Mouse (Mus musculus) thymus, postnatal 14 days (tissue): ENCODE data around the gene Trim28.
"Not testable (repeated sequence)": the region's sequence is repeated elsewhere in the genome, so short reads cannot be mapped to it uniquely, and the experiment has no call there.

Experiments
- DNase-seq: peaks from one replicate; pipeline ENCODE4 v3.0.0; 2021

The Trim28 gene

DNA sequence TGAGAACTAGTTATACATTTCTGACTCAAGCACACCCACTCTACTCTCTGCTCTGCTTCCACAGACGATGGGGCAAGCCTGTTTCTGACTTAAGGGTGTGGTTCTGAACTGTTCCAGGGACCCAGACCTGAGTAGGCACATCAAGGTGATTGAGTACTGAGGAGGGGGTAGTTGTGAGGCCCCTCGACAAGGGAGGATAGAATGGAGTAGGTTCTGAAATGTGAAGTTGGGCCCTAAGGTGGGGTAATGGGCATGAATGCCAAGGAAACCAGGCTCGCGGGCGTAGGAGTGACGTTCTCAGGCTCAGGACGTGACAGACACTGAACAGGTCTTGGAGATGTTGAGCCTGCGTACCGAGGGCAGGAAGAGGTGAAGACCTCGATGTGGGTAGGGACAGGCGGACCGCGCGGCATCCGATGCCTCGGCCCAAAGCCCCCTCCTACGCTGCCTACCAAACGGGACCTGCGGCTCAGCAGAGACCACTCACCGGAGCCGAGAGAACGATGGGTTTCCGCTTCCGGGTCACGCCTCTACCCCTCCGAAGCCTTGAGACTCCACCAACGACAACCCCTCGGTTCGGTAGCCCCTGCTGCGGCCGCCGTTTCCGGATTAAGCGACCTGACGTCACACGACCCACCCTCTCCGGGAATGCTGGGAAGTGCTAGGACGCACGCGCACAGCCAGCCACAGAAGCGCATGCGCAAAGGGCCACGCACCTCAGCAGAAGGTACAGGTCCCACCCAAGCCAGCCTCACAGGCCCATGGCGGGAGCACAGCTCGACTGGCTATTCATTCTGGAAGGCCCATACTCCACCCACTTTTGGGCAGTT is 35.4 kb downstream of the Trim28 start, which contains the start of gene Chmp2a:
TSS of gene Chmp2a (minus strand) at position 660 of the 830 bp plus-strand sequence.
- DNase-seq: peak; percentile 98

- peak; percentile 48 for DNase-seq
Measured at GRCm38 (mm10) chr7:13035211-13035855, 36.4 kb downstream of the Trim28 start.

GRCm38 (mm10) chr7:13036806-13037205 is 37.9 kb downstream of the Trim28 start:
- DNase-seq: no peak

DNA sequence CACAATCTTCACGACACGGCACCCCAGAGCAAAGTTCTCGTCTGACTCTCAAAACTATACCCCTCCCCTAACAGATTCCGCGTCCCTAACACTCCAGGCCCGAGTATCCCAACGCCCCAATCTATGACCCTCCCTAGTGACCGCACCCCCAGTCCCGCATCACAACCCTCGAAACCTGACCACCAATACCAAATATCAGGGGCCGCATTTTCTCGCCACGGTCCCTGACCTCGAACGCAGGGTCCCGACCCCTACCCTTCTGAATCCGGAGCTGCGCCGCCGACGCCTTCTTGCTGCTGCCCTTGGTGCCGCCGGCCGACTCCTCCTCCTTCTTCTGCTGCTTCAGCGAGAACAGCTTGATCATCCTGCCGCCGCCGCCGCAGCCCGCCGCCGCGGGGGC is 38.5 kb downstream of the Trim28 start:
- DNase-seq: no peak

GRCm38 (mm10) chr7:13037901-13038555 is 39.1 kb downstream of the Trim28 start, which contains the start of gene Ube2m:
Gene Ube2m (minus strand): TSS chr7:13038275.
- peak; percentile 100 for DNase-seq

GRCm38 (mm10) chr7:13038621-13039169 is 39.8 kb downstream of the Trim28 start:
- no peak for DNase-seq

GRCm38 (mm10) chr7:13039181-13039580 is 40.3 kb downstream of the Trim28 start:
- DNase-seq: no peak

DNA sequence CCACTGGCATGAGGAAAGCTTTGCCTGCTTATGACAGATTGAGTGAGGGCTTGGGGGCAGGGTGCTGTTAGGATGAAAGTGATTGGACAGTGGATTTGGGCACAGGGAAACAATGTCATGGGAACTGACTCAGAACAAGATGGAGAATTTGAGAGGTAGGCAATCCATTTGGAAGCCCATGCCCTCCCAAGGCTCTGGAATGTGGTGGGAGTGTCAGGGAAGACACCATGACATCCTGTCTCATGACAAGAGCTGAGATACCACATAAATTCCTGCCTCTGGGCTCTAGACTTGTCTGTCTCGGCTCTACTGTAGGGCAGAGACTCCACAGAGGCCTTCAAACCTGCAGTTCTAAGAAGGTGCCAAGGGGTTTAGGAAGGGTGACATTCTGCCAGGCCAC is 42.3 kb downstream of the Trim28 start:
- DNase-seq: no peak

DNA sequence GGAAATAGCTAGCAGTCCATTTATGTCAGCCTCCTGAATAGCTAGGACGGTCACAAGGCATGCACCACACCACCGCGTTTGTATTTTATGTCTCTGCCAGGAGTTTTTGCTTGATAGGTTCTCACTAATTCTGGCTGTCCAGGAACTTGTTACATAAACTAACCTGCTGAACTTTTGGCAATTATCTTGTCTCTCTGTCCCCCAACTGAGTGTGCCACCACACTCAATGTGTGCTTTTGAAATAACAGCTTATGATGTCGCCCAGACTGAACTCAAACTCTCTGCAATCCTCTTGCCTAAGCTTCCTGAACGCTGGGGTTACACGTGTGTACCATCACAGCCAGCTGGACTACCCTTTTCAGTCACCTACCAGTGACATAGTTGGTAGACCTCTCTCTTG is 43.6 kb downstream of the Trim28 start:
- no peak for DNase-seq

DNA sequence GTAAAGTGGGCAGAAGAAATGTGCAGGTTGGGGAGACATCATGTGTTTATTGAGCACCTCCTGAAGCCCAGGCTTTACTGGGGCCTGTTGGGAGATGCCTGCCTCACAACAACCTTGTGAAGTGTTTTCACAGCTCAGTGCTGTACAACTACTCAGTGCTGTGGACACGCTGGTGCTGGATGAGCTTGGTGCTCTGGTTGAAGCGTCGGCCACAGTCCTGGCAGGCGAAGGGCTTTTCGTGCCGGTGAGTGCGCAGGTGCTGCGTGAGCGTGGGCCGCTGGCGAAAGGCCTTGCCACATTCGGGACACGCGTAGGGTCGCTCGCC is 44.2 kb downstream of the Trim28 start:
- DNase-seq: no peak

- DNase-seq: no peak
Measured at GRCm38 (mm10) chr7:13043445-13044253, 44.7 kb downstream of the Trim28 start.

GRCm38 (mm10) chr7:13044254-13044625 is 45.3 kb downstream of the Trim28 start:
- no peak for DNase-seq

DNA sequence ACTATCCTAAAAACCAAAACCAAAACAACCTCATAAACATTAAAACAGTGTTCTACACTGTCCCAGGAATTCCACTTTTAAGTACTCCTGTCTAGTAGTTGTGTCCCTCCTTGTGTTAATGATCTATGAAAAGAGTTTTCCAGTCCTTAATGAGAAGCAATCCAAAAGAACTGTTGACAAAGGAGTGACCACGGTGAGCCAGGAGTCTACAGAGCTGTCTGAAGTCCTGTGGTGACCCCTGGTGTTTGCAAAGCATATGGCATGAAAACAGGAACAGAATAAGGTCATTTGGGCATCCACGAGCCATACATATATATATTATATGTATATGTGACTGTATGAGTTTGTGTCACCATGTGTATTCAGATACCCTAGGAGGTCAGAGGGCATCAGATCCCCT is 47.2 kb downstream of the Trim28 start:
- DNase-seq: peak; percentile 73

DNA sequence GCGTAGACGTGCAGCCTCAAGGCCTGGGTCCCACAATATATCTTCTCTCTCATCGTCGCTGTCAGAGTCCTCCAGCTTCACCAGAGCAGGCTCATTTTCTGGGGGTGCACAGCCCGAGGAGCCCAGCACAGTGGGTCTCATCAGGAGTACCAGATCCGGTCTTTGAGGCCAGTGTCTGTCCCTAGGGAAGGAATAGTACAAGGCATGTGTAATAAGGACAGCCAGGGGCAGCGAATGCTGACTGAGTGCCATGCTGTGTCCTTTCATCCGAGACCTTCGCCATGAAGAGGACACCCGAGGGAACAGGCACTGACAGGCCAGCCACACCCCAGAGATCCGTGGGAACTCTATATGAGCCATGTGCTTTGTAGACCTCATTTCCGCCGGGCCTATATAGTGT is 54.1 kb downstream of the Trim28 start:
- no peak for DNase-seq

DNA sequence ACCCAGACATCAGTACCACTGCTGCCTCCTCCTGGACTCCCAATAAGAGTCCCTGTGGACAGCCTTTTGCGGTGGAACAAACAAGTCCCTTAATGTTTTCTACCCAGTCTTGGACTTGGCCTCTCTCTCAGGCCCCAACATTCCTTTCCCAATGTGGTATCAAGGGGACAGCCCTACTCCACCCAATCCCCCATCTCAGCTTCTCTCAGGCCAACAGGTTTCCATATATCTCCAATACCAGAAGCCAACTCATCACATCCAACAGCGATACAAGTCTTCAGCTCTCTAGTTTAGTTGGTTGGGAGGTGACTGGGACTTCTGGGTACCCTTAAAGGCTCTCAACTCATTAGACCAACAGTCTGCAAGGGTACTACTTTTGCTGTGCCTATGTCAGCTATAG is 54.6 kb downstream of the Trim28 start:
- DNase-seq: no peak

DNA sequence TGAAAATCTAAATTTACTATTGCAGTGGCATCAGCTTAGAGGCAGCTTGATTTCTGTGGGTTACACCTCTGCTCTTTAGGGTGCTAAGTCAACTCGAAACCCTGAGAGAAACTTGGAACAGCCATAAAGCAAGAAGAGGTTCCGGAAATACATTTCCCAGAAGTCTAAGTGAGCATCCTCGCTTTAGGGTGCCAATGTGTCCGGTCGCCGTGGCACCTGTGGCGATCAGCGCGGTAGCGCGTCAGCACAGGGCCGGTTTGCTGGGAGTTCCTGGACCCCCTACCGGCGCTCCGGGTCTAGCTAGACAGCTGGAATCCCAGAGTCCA is 55.0 kb downstream of the Trim28 start:
- no peak for DNase-seq

DNA sequence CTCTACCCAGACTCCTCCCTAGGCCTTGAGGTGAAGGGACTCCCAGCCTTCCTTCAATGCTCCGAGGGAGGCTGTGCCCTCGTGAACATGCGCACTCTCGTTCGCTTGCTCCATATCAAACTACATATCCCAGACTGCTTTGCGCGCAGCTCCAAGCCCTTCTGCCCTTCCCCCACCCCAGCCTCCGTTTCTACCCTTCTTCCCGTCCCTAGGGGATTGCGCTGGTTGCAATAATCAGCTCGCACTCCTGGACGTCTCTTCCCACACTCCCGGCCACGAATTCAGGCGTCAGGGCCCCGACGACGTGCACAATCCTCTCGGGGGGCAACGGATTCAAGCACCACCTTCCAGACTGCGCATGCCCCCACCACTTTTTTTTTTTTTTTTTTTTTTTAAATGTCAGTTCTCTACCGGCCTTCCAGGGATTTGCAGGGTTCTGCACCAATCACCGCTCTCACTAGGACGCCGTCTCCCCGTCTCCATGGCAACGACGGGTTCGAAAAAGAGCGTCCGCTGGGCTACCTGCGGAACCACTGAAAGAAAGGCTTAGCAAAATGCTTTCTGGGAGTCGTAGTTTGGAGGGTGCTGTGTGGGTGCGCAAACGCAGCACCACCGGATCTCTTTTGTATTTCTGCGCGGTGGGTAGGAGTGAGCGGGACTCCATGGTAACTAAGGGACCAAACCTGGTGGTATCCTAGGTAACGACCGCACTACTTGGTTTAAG is 55.5 kb downstream of the Trim28 start, which contains the start of gene Mzf1:
TSS of gene Mzf1 (minus strand) at position 478 of the 724 bp plus-strand sequence.
- peak; percentile 95 for DNase-seq

DNA sequence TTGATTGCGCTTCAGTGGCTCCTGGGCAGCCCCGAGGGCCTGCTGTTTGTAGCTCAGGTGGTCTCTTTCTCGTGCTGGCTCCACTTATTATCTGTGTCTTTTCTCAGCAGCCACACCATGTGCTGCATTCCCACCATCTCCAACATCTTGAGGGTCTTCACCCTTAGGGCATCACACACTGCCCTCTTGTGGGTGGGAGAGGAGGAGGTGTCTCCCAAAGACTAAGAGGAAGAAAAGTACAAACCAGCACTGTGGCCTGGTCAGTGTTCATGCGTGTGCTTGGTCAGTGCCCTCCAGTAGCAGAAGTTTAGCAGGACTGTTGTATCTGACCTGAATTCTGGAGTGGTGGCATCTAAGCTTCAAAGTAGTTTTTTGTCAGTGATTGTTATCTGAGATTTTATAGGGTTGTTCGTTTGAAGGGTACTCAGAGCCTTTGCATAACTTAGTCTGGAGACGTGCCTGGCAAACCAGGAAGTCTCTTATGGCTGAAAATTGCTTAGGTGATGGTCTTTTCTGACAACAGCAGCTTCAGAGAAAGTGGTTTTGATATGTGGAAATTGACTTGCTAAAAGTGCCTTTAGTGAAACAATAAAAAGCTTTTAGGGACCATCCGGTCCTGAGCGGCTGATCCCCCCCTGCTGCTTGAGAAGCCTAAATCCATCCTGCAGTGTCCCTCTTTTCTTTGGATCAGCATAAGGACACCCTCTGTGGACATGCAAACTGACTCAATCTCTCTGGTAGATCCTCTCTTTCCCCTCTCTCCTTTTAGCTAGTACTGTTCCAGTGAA is 58.2 kb downstream of the Trim28 start:
- peak; percentile 26 for DNase-seq

GRCm38 (mm10) chr7:13059536-13059935 is 60.6 kb downstream of the Trim28 start:
- DNase-seq: no peak

DNA sequence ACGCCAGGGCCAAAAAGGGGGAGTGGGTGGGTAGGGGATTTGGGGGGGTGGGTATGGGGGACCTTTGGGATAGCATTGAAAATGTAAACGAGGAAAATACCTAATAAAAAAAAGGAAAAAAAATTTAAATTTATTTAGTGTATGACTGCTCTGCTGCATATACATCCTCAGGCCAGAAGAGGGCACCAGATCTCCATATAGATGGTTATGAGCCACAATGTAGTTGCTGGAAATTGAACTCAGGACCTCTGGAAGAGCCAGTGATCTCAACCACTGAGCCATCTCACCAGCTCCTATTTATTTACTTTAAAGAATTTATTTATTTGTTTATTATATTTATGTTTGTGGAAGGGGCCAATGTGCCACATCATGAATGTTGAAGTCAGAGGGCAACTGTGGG is 64.5 kb downstream of the Trim28 start:
- DNase-seq: not testable (repeated sequence)

- DNase-seq: no peak
Measured at GRCm38 (mm10) chr7:13072293-13072692, 73.4 kb downstream of the Trim28 start.
